7 mouse cellular contexts compared by ENCODE assay signal in the genomic region with DNA sequence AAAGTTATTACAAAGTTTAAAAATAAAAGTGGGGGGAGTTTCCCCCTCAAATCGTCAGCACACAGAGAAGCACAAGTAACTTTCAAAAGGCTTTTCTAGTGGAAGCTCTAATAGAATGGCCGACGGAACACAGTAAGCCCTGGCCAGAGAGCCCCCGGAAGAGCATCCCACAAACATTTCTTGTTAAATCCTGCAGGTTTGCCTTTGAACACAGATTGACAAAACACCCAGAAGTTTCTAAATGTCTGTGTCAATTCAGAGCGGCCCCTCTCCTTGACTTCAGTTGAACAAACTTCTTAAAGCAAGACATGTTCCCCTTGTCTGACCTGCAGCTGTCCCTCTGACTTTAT. TPM values are rescaled to one million over a fixed set of nuclear protein-coding genes. Genes with fewer than 3 reads are reported as not detected.
DNase-seq lines count a peak whose midpoint lies in the region; ATAC-seq lines count a peak whose summit lies in the region.

No protein-coding gene starts in this region.

- peak overlapping the region; percentile 93 for H3K4me3 ChIP-seq in megakaryocyte, embryonic 14.5 days (replicated peaks)
- peak overlapping the region; percentile 47 for H3K4me3 ChIP-seq in forebrain, embryonic 16.5 days (replicated peaks; ENCODE audit: low read length)
- peak overlapping the region; percentile 58 for H3K4me3 ChIP-seq in limb, embryonic 13.5 days

- H3K4me2 ChIP-seq in forebrain, embryonic 16.5 days (ENCODE audit: low read length), result peak overlapping the region; percentile 57
- H3K4me2 ChIP-seq in limb, embryonic 13.5 days (replicated peaks), result peak overlapping the region; percentile 70

- no peak overlapping the region for H3K9ac ChIP-seq in forebrain, embryonic 16.5 days (replicated peaks; ENCODE audit: low read depth, low read length)
- H3K9ac ChIP-seq in limb, embryonic 13.5 days, result peak overlapping the region; percentile 46; the same call in 1 of the 2 replicates

- H3K9me3 ChIP-seq in megakaryocyte, embryonic 14.5 days, result no peaks in the 10 kb centered on the region
- no peaks in the 10 kb centered on the region for H3K9me3 ChIP-seq in forebrain, embryonic 16.5 days (ENCODE audit: control insufficient read depth, low read length)
- no peaks in the 10 kb centered on the region for H3K9me3 ChIP-seq in limb, embryonic 13.5 days

- H3K36me3 ChIP-seq in megakaryocyte, embryonic 14.5 days (replicated peaks; ENCODE audit: low read length), result peaks cover 57% of the 10 kb centered on the region
- H3K36me3 ChIP-seq in forebrain, embryonic 16.5 days (ENCODE audit: control insufficient read depth, insufficient read depth), result no peaks in the 10 kb centered on the region
- no peaks in the 10 kb centered on the region for H3K36me3 ChIP-seq in limb, embryonic 13.5 days
- H3K36me3 ChIP-seq in splenic B cell, adult 2 months (ENCODE audit: control insufficient read depth, insufficient read depth, low read length, poor library complexity, severe bottlenecking), result no peaks in the 10 kb centered on the region

- peaks cover 35% of the 10 kb centered on the region for H3K4me1 ChIP-seq in megakaryocyte, embryonic 14.5 days
- H3K4me1 ChIP-seq in forebrain, embryonic 16.5 days (replicated peaks; ENCODE audit: control insufficient read depth, insufficient read depth, low read length), result peaks cover 20% of the 10 kb centered on the region
- peaks cover 11% of the 10 kb centered on the region for H3K4me1 ChIP-seq in limb, embryonic 13.5 days

- no peak overlapping the region for H3K27ac ChIP-seq in forebrain, embryonic 16.5 days (ENCODE audit: low read length)
- H3K27ac ChIP-seq in limb, embryonic 13.5 days, result no peak overlapping the region

- ATAC-seq in megakaryocyte, adult 5-6 weeks (ENCODE audit: poor library complexity, severe bottlenecking), result no peak
- no peak for ATAC-seq in forebrain, embryonic 16.5 days
- ATAC-seq in limb, embryonic 13.5 days (ENCODE audit: low FRiP score, low read depth), result no peak

- peak; percentile 17 for DNase-seq in splenic B cell, adult 2 months (ENCODE audit: low read depth, low spot score)
- DNase-seq in layer of hippocampus, adult 11-12 months (ENCODE audit: low spot score), result no peak
- DNase-seq in left cerebral cortex, adult 8-10 months (ENCODE audit: low spot score in 2 of 2), result no peak

- 8% methylated on average over 5 of the region's 5 CpGs for WGBS in forebrain, embryonic 16.5 days
- WGBS in limb, embryonic 13.5 days, result 3% methylated on average over 5 of the region's 5 CpGs

- no peaks in the 10 kb centered on the region for H3K27me3 ChIP-seq in megakaryocyte, embryonic 14.5 days (replicated peaks)
- H3K27me3 ChIP-seq in forebrain, embryonic 16.5 days (replicated peaks; ENCODE audit: control insufficient read depth, insufficient read depth, low read length), result peaks cover 14% of the 10 kb centered on the region
- peaks cover 72% of the 10 kb centered on the region for H3K27me3 ChIP-seq in limb, embryonic 13.5 days
- peaks cover 3% of the 10 kb centered on the region; the same call in 1 of the 2 replicates for H3K27me3 ChIP-seq in splenic B cell, adult 2 months (ENCODE audit: control insufficient read depth, insufficient read depth, low read length, poor library complexity, severe bottlenecking)

RNA-seq across cellular contexts. Expression of a gene that starts 3.4 kb away (rescaled TPM):
- polyA plus RNA-seq in megakaryocyte, embryonic 14.5 days (2012; ENCODE audit: insufficient read depth, low replicate concordance), result 121 and 264 TPM in 2 replicates
- total RNA-seq in megakaryocyte, adult 5-6 weeks (2015), result 3.3 and 4.2 TPM in 2 replicates
- 5.9 and 6.0 TPM in 2 replicates for total RNA-seq in megakaryocyte, adult 5-6 weeks (2017)
- polyA plus RNA-seq in forebrain, embryonic 16.5 days (2015; fragmentation: Nextera tagmentation; extraction: Ambion mirVana), result 28.5 and 41.4 TPM in 2 replicates
- polyA plus RNA-seq in limb, embryonic 13.5 days (2015; fragmentation: Nextera tagmentation; extraction: Ambion mirVana), result 20.9 and 24.5 TPM in 2 replicates
- total RNA-seq in left cerebral cortex, adult 8-10 months (2022), result 10 to 100 TPM in 1 of 4 experiments, 1 to 10 TPM in 3; 6.9 to 10.6 (median 7.7) TPM
